Mouse (Mus musculus): ENCODE measurements around the gene Sag. TPM values are rescaled to one million over a fixed set of nuclear protein-coding genes. Genes with fewer than 3 reads are reported as not detected.

Gene Sag
- polyA plus RNA-seq, 1 experiment from 2014 or later, result 1.5 TPM

DNA sequence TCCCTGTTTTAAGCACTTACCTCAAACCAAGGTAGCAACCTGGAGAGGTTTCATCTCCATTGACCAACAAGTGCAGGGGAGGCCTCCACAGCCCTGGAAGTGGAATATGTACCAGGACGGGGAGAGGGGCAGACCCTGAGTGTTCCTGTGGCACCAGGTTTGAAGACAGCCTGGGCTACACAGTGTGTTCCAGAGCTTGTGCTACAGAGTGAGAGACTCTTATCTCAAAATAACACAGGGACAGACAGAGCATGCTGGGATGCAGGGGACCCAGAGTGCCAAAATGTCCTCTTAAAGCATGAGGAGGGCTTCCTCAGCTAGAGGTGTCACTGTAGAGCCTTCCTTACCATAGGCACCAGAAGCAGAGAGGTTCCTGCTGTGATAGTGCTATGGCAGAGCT lies 4.3 kb downstream of the Sag start:
- no peak for DNase-seq (ENCODE audit: low spot score, missing footprints)
- H3K4me2 ChIP-seq, result no peak overlapping the region
- WGBS, result 88% methylated on average over 1 of the region's 1 CpGs

DNA sequence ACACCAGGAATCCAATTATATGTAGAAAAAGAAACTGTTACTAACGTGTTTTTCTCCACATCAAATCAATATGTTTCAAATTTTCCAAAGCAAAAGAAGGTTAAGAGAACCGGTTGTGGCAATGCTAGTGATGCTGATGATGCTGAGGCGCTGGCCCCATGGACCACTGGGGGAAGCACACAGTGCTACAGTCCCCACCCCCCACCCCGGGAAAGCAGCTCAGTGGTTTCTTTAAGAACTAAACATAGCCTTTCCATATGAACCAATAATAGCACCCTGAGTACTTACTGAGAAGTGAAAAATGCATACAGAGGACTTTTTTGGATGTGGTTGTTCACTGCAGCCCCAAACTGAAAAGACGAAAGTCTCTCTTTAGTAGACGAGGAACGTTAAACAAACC lies 7.9 kb downstream of the Sag start:
- no peaks in the 10 kb centered on the region for H3K4me1 ChIP-seq (ENCODE audit: control insufficient read depth, insufficient read depth, low read length)
- ATAC-seq (ENCODE audit: low FRiP score) (no peak), DNase-seq (ENCODE audit: low spot score, missing footprints) (no peak)
- no peaks in the 10 kb centered on the region for H3K9me3 ChIP-seq (ENCODE audit: control insufficient read depth, low read length)
- 88% methylated on average over 7 of the region's 7 CpGs for WGBS
- H3K4me2 ChIP-seq, result no peak overlapping the region
- H3K4me3 ChIP-seq (ENCODE audit: low read depth, low read length), result no peak overlapping the region
- H3K27me3 ChIP-seq (ENCODE audit: control insufficient read depth, insufficient read depth, low read length), result no peaks in the 10 kb centered on the region
- H3K27ac ChIP-seq (ENCODE audit: low read depth, low read length), result no peak overlapping the region
- no peak overlapping the region for H3K9ac ChIP-seq (ENCODE audit: low read length)
- no peaks in the 10 kb centered on the region for H3K36me3 ChIP-seq (ENCODE audit: control insufficient read depth, insufficient read depth, low read length)

More for the DNA sequence above, 4.3 kb downstream of the Sag start:
- H3K4me3 ChIP-seq (ENCODE audit: low read depth, low read length), result no peak overlapping the region
- no peaks in the 10 kb centered on the region for H3K9me3 ChIP-seq (ENCODE audit: control insufficient read depth, low read length)
- no peak overlapping the region for H3K9ac ChIP-seq (ENCODE audit: low read length)
- no peaks in the 10 kb centered on the region for H3K4me1 ChIP-seq (ENCODE audit: control insufficient read depth, insufficient read depth, low read length)
- H3K27ac ChIP-seq (ENCODE audit: low read depth, low read length), result no peak overlapping the region
- H3K27me3 ChIP-seq (ENCODE audit: control insufficient read depth, insufficient read depth, low read length), result no peaks in the 10 kb centered on the region
- no peaks in the 10 kb centered on the region for H3K36me3 ChIP-seq (ENCODE audit: control insufficient read depth, insufficient read depth, low read length)
- ATAC-seq (ENCODE audit: low FRiP score), result no peak

DNA sequence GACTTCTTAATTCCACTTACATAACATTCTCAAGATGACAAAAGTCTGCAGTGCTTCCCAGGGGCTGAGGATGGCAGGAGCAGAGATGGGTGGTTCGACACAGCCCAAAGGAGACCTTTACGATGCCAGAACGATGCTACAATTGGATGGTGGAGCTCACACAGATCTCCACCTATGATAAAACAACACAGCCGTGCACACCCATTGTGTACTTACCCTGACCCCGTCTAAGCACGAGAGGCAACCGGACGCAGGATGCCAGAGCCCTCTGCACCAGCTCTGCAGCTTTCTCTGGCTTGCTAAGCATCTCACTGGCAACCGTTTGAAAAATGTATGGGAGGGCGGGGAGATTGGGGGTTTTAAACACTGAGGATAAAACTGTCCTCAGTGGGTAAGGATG lies 8.6 kb downstream of the Sag start:
- H3K4me1 ChIP-seq (ENCODE audit: control insufficient read depth, insufficient read depth, low read length), result no peaks in the 10 kb centered on the region
- 82% methylated on average over 10 of the region's 10 CpGs for WGBS
- H3K4me3 ChIP-seq (ENCODE audit: low read depth, low read length), result no peak overlapping the region
- H3K27ac ChIP-seq (ENCODE audit: low read depth, low read length), result no peak overlapping the region
- H3K27me3 ChIP-seq (ENCODE audit: control insufficient read depth, insufficient read depth, low read length), result no peaks in the 10 kb centered on the region
- ATAC-seq (ENCODE audit: low FRiP score), result no peak
- H3K36me3 ChIP-seq (ENCODE audit: control insufficient read depth, insufficient read depth, low read length), result no peaks in the 10 kb centered on the region
- no peak overlapping the region for H3K9ac ChIP-seq (ENCODE audit: low read length)
- H3K4me2 ChIP-seq, result no peak overlapping the region
- no peaks in the 10 kb centered on the region for H3K9me3 ChIP-seq (ENCODE audit: control insufficient read depth, low read length)
- DNase-seq (ENCODE audit: low spot score, missing footprints), result no peak

DNA sequence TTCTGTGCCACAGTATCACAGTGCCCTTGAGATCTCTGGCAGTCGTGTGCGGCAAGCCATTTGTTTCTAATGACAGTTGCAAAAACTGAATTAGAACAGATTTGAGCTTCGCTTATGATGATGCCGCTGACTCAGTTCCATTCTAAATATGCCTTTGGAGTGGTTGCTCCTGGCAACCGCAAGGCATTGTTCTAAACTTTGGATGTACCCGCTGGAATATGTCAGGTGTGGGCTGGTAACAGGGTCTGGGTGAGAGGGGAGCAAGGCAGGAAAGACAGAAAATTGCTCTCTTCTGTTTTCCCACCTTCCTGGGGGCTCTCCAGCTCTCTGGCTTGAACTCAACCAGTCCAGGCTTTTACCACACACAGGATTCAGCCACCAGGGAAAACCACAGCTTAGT lies 9.7 kb downstream of the Sag start:
- Histone ChIP-seq H3K36me3 (ENCODE audit: control insufficient read depth, insufficient read depth, low read length) (no peaks in the 10 kb centered on the region), H3K4me3 (ENCODE audit: low read depth, low read length) (no peak overlapping the region), H3K27ac (ENCODE audit: low read depth, low read length) (no peak overlapping the region), H3K9me3 (ENCODE audit: control insufficient read depth, low read length) (no peaks in the 10 kb centered on the region), H3K9ac (ENCODE audit: low read length) (no peak overlapping the region), H3K27me3 (ENCODE audit: control insufficient read depth, insufficient read depth, low read length) (no peaks in the 10 kb centered on the region), H3K4me2 (no peak overlapping the region), H3K4me1 (ENCODE audit: control insufficient read depth, insufficient read depth, low read length) (no peaks in the 10 kb centered on the region)
- 84% methylated on average over 6 of the region's 6 CpGs for WGBS
- DNase-seq (ENCODE audit: low spot score, missing footprints) (no peak), ATAC-seq (ENCODE audit: low FRiP score) (no peak)

DNA sequence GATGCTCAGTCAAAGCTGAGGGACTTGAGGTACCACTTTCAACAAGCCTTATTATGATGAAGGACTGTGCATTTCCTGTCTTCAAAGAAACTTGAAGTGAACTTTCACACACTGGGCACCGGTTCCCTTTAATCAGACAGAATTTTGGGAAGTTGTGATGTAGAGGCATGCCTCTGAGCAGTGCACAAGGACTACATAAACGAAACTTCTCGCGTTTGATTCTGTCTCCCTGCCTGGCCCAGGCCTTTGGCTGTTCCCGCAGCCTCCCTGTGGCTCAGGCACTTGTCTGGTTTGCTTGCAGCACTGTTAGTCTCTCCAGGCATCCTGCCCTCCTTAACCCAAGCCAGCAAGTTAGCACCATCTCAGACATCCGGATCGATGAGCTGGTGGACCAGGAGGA lies 10.2 kb downstream of the Sag start:
- DNase-seq (ENCODE audit: low spot score, missing footprints) (no peak), ATAC-seq (ENCODE audit: low FRiP score) (no peak)
- no peak overlapping the region for H3K4me2 ChIP-seq
- H3K4me1 ChIP-seq (ENCODE audit: control insufficient read depth, insufficient read depth, low read length), result no peaks in the 10 kb centered on the region
- H3K9me3 ChIP-seq (ENCODE audit: control insufficient read depth, low read length), result no peaks in the 10 kb centered on the region
- no peak overlapping the region for H3K4me3 ChIP-seq (ENCODE audit: low read depth, low read length)
- no peak overlapping the region for H3K9ac ChIP-seq (ENCODE audit: low read length)
- no peaks in the 10 kb centered on the region for H3K27me3 ChIP-seq (ENCODE audit: control insufficient read depth, insufficient read depth, low read length)
- whole genome bisulfite sequencing, result 81% methylated on average over 7 of the region's 7 CpGs
- H3K36me3 ChIP-seq (ENCODE audit: control insufficient read depth, insufficient read depth, low read length), result no peaks in the 10 kb centered on the region
- H3K27ac ChIP-seq (ENCODE audit: low read depth, low read length), result no peak overlapping the region

DNA sequence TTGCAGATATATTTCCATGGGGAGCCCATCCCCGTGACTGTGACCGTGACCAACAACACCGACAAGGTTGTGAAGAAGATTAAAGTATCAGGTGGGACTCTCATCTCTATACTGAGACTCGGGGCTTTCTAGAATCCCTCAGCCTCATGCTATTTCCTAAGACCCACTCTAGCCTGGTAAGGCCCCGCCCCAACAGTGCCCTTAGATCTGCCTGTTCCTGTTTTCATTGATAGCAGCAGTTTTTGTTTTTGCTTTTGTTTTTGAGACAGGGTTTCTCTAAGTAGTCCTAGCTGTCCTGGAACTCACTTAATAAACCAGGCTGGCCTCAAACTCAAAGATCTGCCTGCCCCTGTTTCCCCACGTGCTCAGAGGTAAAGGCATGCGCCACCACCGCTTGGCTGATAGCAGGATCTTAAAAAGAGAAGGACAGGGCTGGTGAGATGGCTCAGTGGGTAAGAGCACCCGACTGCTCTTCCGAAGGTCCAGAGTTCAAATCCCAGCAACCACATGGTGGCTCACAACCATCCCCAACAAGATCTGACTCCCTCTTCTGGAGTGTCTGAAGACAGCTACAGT lies 21.0 kb downstream of the Sag start:
- Histone ChIP-seq H3K27me3 (ENCODE audit: control insufficient read depth, insufficient read depth, low read length) (no peaks in the 10 kb centered on the region), H3K27ac (ENCODE audit: low read depth, low read length) (no peak overlapping the region), H3K4me1 (ENCODE audit: control insufficient read depth, insufficient read depth, low read length) (peaks cover 4% of the 10 kb centered on the region; the same call in 1 of the 2 replicates), H3K9me3 (ENCODE audit: control insufficient read depth, low read length) (no peaks in the 10 kb centered on the region), H3K4me3 (ENCODE audit: low read depth, low read length) (no peak overlapping the region), H3K9ac (ENCODE audit: low read length) (no peak overlapping the region), H3K4me2 (no peak overlapping the region), H3K36me3 (ENCODE audit: control insufficient read depth, insufficient read depth, low read length) (no peaks in the 10 kb centered on the region)
- DNase-seq (ENCODE audit: low spot score, missing footprints), result no peak
- WGBS, result 95% methylated on average over 10 of the region's 10 CpGs
- no peak for ATAC-seq (ENCODE audit: low FRiP score)

DNA sequence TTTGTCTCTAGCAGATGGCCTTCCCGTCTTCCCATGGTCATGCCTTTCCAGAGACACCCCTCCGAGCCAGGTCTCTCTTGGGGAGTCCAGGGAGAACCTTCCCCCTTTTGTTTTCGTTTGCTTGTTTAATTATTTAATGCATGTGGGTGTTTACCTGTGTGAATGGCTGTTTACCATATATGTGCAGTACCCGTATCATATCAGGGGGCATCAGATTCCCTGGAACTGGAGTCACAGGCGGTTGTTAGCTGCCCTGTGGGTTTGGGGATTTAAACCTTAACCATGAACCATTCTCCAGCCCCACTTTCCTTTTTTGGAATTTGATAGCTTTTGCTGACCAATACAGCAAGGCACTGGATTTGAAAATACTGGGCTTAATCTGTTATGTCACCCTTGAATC lies 21.8 kb downstream of the Sag start:
- DNase-seq (ENCODE audit: low spot score, missing footprints) (no peak), ATAC-seq (ENCODE audit: low FRiP score) (no peak)
- Histone ChIP-seq H3K4me3 (ENCODE audit: low read depth, low read length) (no peak overlapping the region), H3K27me3 (ENCODE audit: control insufficient read depth, insufficient read depth, low read length) (no peaks in the 10 kb centered on the region), H3K36me3 (ENCODE audit: control insufficient read depth, insufficient read depth, low read length) (no peaks in the 10 kb centered on the region), H3K27ac (ENCODE audit: low read depth, low read length) (no peak overlapping the region), H3K4me1 (ENCODE audit: control insufficient read depth, insufficient read depth, low read length) (peaks cover 4% of the 10 kb centered on the region; the same call in 1 of the 2 replicates), H3K9ac (ENCODE audit: low read length) (no peak overlapping the region), H3K9me3 (ENCODE audit: control insufficient read depth, low read length) (no peaks in the 10 kb centered on the region), H3K4me2 (no peak overlapping the region)
- 83% methylated on average over 5 of the region's 5 CpGs for WGBS

DNA sequence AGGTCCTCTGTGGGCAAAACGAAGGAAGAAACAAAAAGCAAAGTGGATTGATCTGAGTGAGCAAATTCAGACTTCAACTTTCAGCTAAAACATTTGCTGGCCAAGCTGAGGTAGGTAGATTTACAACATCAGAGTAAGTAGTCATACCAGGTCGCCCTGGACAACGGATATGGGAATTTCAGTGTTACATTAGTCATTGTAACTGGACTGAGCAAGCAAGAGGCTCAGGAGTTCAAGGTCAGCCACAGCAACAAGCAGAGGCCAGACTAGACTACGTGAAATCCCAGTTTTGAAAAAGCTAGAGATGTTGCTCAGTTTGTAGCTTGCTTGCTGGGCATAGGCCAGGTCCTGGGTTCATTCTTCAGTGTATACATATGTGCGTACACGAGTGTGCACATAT lies 22.5 kb downstream of the Sag start:
- 90% methylated on average over 6 of the region's 6 CpGs for WGBS
- Histone ChIP-seq H3K9me3 (ENCODE audit: control insufficient read depth, low read length) (no peaks in the 10 kb centered on the region), H3K9ac (ENCODE audit: low read length) (no peak overlapping the region), H3K27me3 (ENCODE audit: control insufficient read depth, insufficient read depth, low read length) (no peaks in the 10 kb centered on the region), H3K4me3 (ENCODE audit: low read depth, low read length) (no peak overlapping the region), H3K36me3 (ENCODE audit: control insufficient read depth, insufficient read depth, low read length) (no peaks in the 10 kb centered on the region), H3K27ac (ENCODE audit: low read depth, low read length) (no peak overlapping the region), H3K4me1 (ENCODE audit: control insufficient read depth, insufficient read depth, low read length) (peaks cover 4% of the 10 kb centered on the region; the same call in 1 of the 2 replicates), H3K4me2 (no peak overlapping the region)
- DNase-seq (ENCODE audit: low spot score, missing footprints) (no peak), ATAC-seq (ENCODE audit: low FRiP score) (no peak)

DNA sequence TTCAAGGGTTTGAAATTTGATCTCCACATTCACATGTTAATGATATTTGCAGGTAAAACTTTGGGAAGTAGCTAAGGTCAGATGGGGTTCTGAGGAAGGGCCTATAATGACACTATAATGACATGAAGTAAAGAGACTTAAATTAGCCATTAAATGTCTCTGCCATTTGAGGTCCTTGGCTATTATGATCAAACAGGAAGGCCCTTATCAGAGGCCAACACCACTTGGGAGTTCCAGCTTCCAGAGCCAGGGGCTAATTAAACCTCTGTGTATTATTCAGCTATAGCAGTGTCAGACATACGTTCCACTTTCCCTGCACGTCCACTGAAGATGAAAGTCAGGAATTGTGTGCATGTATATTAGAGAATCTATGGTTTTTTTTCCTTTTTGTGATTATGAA lies 23.0 kb downstream of the Sag start:
- Histone ChIP-seq H3K27me3 (ENCODE audit: control insufficient read depth, insufficient read depth, low read length) (no peaks in the 10 kb centered on the region), H3K9ac (ENCODE audit: low read length) (no peak overlapping the region), H3K4me1 (ENCODE audit: control insufficient read depth, insufficient read depth, low read length) (peaks cover 4% of the 10 kb centered on the region; the same call in 1 of the 2 replicates), H3K27ac (ENCODE audit: low read depth, low read length) (no peak overlapping the region), H3K4me3 (ENCODE audit: low read depth, low read length) (no peak overlapping the region), H3K9me3 (ENCODE audit: control insufficient read depth, low read length) (no peaks in the 10 kb centered on the region), H3K4me2 (no peak overlapping the region), H3K36me3 (ENCODE audit: control insufficient read depth, insufficient read depth, low read length) (no peaks in the 10 kb centered on the region)
- ATAC-seq (ENCODE audit: low FRiP score) (no peak), DNase-seq (ENCODE audit: low spot score, missing footprints) (no peak)
- WGBS, result 86% methylated on average over 2 of the region's 2 CpGs
